Mouse (Mus musculus) MEL (cell line): ENCODE results near the gene Il1a.

Experiments used
- CTCF ChIP-seq, 3 experiments: IDR thresholded peaks in 2 of 3; conservative IDR thresholded peaks in 1 of 3; 2 replicates each; pipeline ENCODE4 v1.5.1; 2011 to 2012; ENCODE audit warnings: low read length in 3 of 3, low read depth in 2 of 3, mild to moderate bottlenecking in 2 of 3, improper control_type of control experiment in 1 of 3, inconsistent platforms in 1 of 3, mixed read lengths in 1 of 3, moderate library complexity in 1 of 3; ENCODE audit not compliant: control insufficient read depth in 1 of 3, insufficient read depth in 1 of 3, poor library complexity in 1 of 3, severe bottlenecking in 1 of 3
- E2F4 ChIP-seq: IDR thresholded peaks from 2 replicates; pipeline ENCODE4 v1.6.1; 2011; ENCODE audit warnings: low read depth, low read length, improper control_type of control experiment, borderline replicate concordance
- EP300 ChIP-seq, 2 experiments: IDR thresholded peaks; 2 replicates each; pipeline ENCODE4 v1.6.1; 2011; ENCODE audit warnings: improper control_type of control experiment in 2 of 2, low read length in 2 of 2, low read depth in 1 of 2, mild to moderate bottlenecking in 1 of 2
- ETS1 ChIP-seq: IDR thresholded peaks from 2 replicates; pipeline ENCODE4 v1.6.1; 2012; ENCODE audit warnings: low read depth, mild to moderate bottlenecking, inconsistent platforms, low read length, improper control_type of control experiment, moderate library complexity
- GATA1 ChIP-seq: IDR thresholded peaks from 2 replicates; pipeline ENCODE4 v1.6.1; 2011; ENCODE audit warnings: low read depth, low read length, improper control_type of control experiment
- MEF2A ChIP-seq: IDR thresholded peaks from 2 replicates; pipeline ENCODE4 v1.6.1; 2014; ENCODE audit warnings: low read depth, mild to moderate bottlenecking, inconsistent platforms, low read length, improper control_type of control experiment; ENCODE audit not compliant: poor library complexity, insufficient replicate concordance, severe bottlenecking; ENCODE audit errors: extremely low read depth
- MXI1 ChIP-seq: IDR thresholded peaks from 2 replicates; pipeline ENCODE4 v1.6.1; 2011; ENCODE audit warnings: mild to moderate bottlenecking, low read depth, low read length, improper control_type of control experiment
- POLR2A ChIP-seq, 2 experiments: IDR thresholded peaks; 2 replicates each; pipeline ENCODE4 v1.6.1; 2011 to 2012; ENCODE audit warnings: low read length in 2 of 2, mild to moderate bottlenecking in 2 of 2, control low read depth in 1 of 2, improper control_type of control experiment in 1 of 2, low read depth in 1 of 2, moderate library complexity in 1 of 2; ENCODE audit not compliant: control insufficient read depth in 1 of 2, insufficient read depth in 1 of 2, poor library complexity in 1 of 2
- POLR2AphosphoS2 ChIP-seq: IDR thresholded peaks from 2 replicates; pipeline ENCODE4 v1.6.1; 2011; ENCODE audit warnings: low read length, improper control_type of control experiment
- RAD21 ChIP-seq: IDR thresholded peaks from 2 replicates; pipeline ENCODE4 v1.6.1; 2011; ENCODE audit warnings: mild to moderate bottlenecking, low read depth, low read length, improper control_type of control experiment
- SIN3A ChIP-seq: IDR thresholded peaks from 2 replicates; pipeline ENCODE4 v1.6.1; 2012; ENCODE audit warnings: low read length, improper control_type of control experiment, inconsistent platforms
- USF1 ChIP-seq: IDR thresholded peaks from 2 replicates; pipeline ENCODE4 v1.6.1; 2014; ENCODE audit warnings: low read depth, mild to moderate bottlenecking, inconsistent platforms, low read length, improper control_type of control experiment, moderate library complexity

- TF ChIP-seq EP300 (IDR thresholded peaks at IDR 0.05; ENCODE audit: low read depth in 1 of 2, low read length in 2 of 2) (no peak), RAD21 (no peak), MXI1 (no peak), CTCF (IDR thresholded peaks at IDR 0.05 in 2 of 3, conservative IDR thresholded peaks at IDR 0.05 in 1 of 3; ENCODE audit: control insufficient read depth in 1 of 3, insufficient read depth in 1 of 3, low read depth in 2 of 3, low read length in 3 of 3, poor library complexity in 1 of 3, severe bottlenecking in 1 of 3) (no peak), MEF2A (no peak), USF1 (no peak), POLR2A (IDR thresholded peaks at IDR 0.05; ENCODE audit: control insufficient read depth in 1 of 2, insufficient read depth in 1 of 2, low read depth in 1 of 2, low read length in 2 of 2, poor library complexity in 1 of 2) (no peak), E2F4 (no peak), SIN3A (no peak), ETS1 (no peak), POLR2AphosphoS2 (no peak), GATA1 (no peak)
Observed at GRCm38 (mm10) chr2:129330024-129330423, 20.3 kb upstream of the Il1a start.
